17 mouse cellular contexts compared by ENCODE assay signal in genomic region chr13:73107250-73107993, GRCm38 (mm10).
DNase-seq lines count a peak whose midpoint lies in the region; ATAC-seq lines count a peak whose summit lies in the region.
"Had no signal": no experiment of that assay in that cellular context is flagged by ENCODE, and none has a peak within 500 bp of the region (broad histone marks: within the 10 kb centered on the region; RNA-seq: fewer than 3 reads in every experiment).

No protein-coding gene starts in this region.

- H3K27ac ChIP-seq in forebrain, embryonic 14.5 days (ENCODE audit: low read depth, low read length) = peak overlapping the region; percentile 17
- no peak overlapping the region for H3K27ac ChIP-seq in forebrain, embryonic 12.5 days
- no peak overlapping the region for H3K27ac ChIP-seq in midbrain, embryonic 11.5 days (ENCODE audit: low read depth, low read length)
- H3K27ac ChIP-seq: limb, embryonic 10.5 days; liver, embryonic 15.5 days had no signal

- H3K4me3 ChIP-seq in forebrain, embryonic 14.5 days (ENCODE audit: low read depth, low read length) = no peak overlapping the region
- no peak overlapping the region for H3K4me3 ChIP-seq in forebrain, embryonic 12.5 days (replicated peaks)
- no peak overlapping the region for H3K4me3 ChIP-seq in midbrain, embryonic 11.5 days (ENCODE audit: low read depth, low read length)
- H3K4me3 ChIP-seq: limb, embryonic 10.5 days; liver, embryonic 15.5 days; myocyte had no signal

- WGBS in forebrain, embryonic 14.5 days = 34% methylated on average over 14 of the region's 14 CpGs
- 34% methylated on average over 14 of the region's 14 CpGs for WGBS in forebrain, embryonic 12.5 days
- WGBS in midbrain, embryonic 11.5 days = 38% methylated on average over 14 of the region's 14 CpGs

- H3K27me3 ChIP-seq in forebrain, embryonic 14.5 days (replicated peaks; ENCODE audit: control insufficient read depth, insufficient read depth, low read length) = no peaks in the 10 kb centered on the region
- H3K27me3 ChIP-seq in forebrain, embryonic 12.5 days = peaks cover 10% of the 10 kb centered on the region
- H3K27me3 ChIP-seq in midbrain, embryonic 11.5 days (ENCODE audit: control insufficient read depth, insufficient read depth, low read length) = peaks cover 25% of the 10 kb centered on the region
- H3K27me3 ChIP-seq: liver, embryonic 15.5 days had no signal

- H3K9ac ChIP-seq in forebrain, embryonic 14.5 days (ENCODE audit: low read length) = no peak overlapping the region
- no peak overlapping the region for H3K9ac ChIP-seq in forebrain, embryonic 12.5 days
- H3K9ac ChIP-seq in midbrain, embryonic 11.5 days (ENCODE audit: low read length) = no peak overlapping the region
- H3K9ac ChIP-seq: liver, embryonic 15.5 days had no signal

- no peaks in the 10 kb centered on the region for H3K36me3 ChIP-seq in forebrain, embryonic 14.5 days (ENCODE audit: control insufficient read depth, insufficient read depth, low read length)
- no peaks in the 10 kb centered on the region for H3K36me3 ChIP-seq in forebrain, embryonic 12.5 days (replicated peaks)
- no peaks in the 10 kb centered on the region for H3K36me3 ChIP-seq in midbrain, embryonic 11.5 days (ENCODE audit: control insufficient read depth, insufficient read depth, low read length)
- H3K36me3 ChIP-seq: G1E; limb, embryonic 10.5 days; liver, embryonic 15.5 days had no signal

- no peaks in the 10 kb centered on the region for H3K9me3 ChIP-seq in forebrain, embryonic 14.5 days (replicated peaks; ENCODE audit: control insufficient read depth, low read length)
- H3K9me3 ChIP-seq in forebrain, embryonic 12.5 days = no peaks in the 10 kb centered on the region
- H3K9me3 ChIP-seq in midbrain, embryonic 11.5 days (ENCODE audit: control insufficient read depth, low read length) = no peaks in the 10 kb centered on the region
- H3K9me3 ChIP-seq: limb, embryonic 10.5 days; liver, embryonic 15.5 days had no signal

- H3K4me1 ChIP-seq in forebrain, embryonic 14.5 days (ENCODE audit: control insufficient read depth, insufficient read depth, low read length) = peaks cover 9% of the 10 kb centered on the region
- H3K4me1 ChIP-seq in forebrain, embryonic 12.5 days = peaks cover 11% of the 10 kb centered on the region; the same call in 1 of the 2 replicates
- H3K4me1 ChIP-seq in midbrain, embryonic 11.5 days (ENCODE audit: control insufficient read depth, insufficient read depth, low read length) = peaks cover 9% of the 10 kb centered on the region
- H3K4me1 ChIP-seq: limb, embryonic 10.5 days; liver, embryonic 15.5 days had no signal

- peak; percentile 84 for ATAC-seq in forebrain, embryonic 14.5 days
- no peak for ATAC-seq in forebrain, embryonic 12.5 days (ENCODE audit: low FRiP score)
- ATAC-seq in midbrain, embryonic 11.5 days (ENCODE audit: low FRiP score) = peak; percentile 90

- no peak overlapping the region for H3K4me2 ChIP-seq in forebrain, embryonic 14.5 days (ENCODE audit: low read length)
- no peak overlapping the region for H3K4me2 ChIP-seq in forebrain, embryonic 12.5 days
- no peak overlapping the region for H3K4me2 ChIP-seq in midbrain, embryonic 11.5 days
- H3K4me2 ChIP-seq: liver, embryonic 15.5 days had no signal

- peak; percentile 61 for DNase-seq in forebrain, embryonic 14.5 days (ENCODE audit: low spot score)
- DNase-seq in urinary bladder, postnatal 36 days (ENCODE audit: low spot score in 2 of 2) = peak; percentile 26 to 31
- no peak for DNase-seq in urinary bladder, adult 2 months (ENCODE audit: low spot score)
- DNase-seq in midbrain, embryonic 11.5 days (ENCODE audit: low spot score, missing footprints) = peak; percentile 86
- no peak for DNase-seq in adrenal gland, adult 18-20 months (ENCODE audit: low spot score in 2 of 2)
- no peak for DNase-seq in thymus, postnatal 10 days (ENCODE audit: low spot score in 2 of 2)
- DNase-seq in T-cell, adult 2 months (ENCODE audit: low spot score) = no peak
- DNase-seq: B cell, adult 2 months; cerebellum, adult 9-11 months; heart, postnatal 10 days; kidney, adult 18-20 months; lung, postnatal 4 days had no signal

Comparison
In these comparisons a context has a peak if more than half of its experiments do, and no peak if none do; other contexts are left out.
1. DNase-seq: peak in forebrain, embryonic 14.5 days (single experiment), urinary bladder, postnatal 36 days (2 of 2) and midbrain, embryonic 11.5 days (single experiment); none in urinary bladder, adult 2 months (single experiment), adrenal gland, adult 18-20 months (0 of 2), thymus, postnatal 10 days (0 of 2) and T-cell, adult 2 months (single experiment).